Mouse (Mus musculus) kidney, adult 18-20 months (tissue): Measurements from ENCODE around the gene Peli3.
"Not testable (repeated sequence)": the region's sequence is repeated elsewhere in the genome, so short reads cannot be mapped to it uniquely, and the experiment has no call there.

Experiments
- DNase-seq: peaks from one replicate; pipeline ENCODE4 v3.0.0; 2021

Gene Peli3

GRCm38 (mm10) chr19:4942551-4943252, at the start of gene Peli3:
Peli3 (minus strand) TSS chr19:4943127.
- DNase-seq: peak; percentile 80

- no peak for DNase-seq
Measured at GRCm38 (mm10) chr19:4992371-4992770, 49.4 kb upstream of the Peli3 start.

- DNase-seq: no peak
Measured at GRCm38 (mm10) chr19:4990716-4991115, 47.8 kb upstream of the Peli3 start.

GRCm38 (mm10) chr19:4990256-4990625, 47.3 kb upstream of the Peli3 start, which contains the start of gene Npas4:
Npas4 (minus strand) TSS chr19:4990316.
- DNase-seq: no peak

- DNase-seq: no peak
Measured at GRCm38 (mm10) chr19:4989434-4990255, 46.7 kb upstream of the Peli3 start.

- peak; percentile 92 for DNase-seq
Measured at GRCm38 (mm10) chr19:4989013-4989412, 46.1 kb upstream of the Peli3 start.

- DNase-seq: peak; percentile 40
Measured at GRCm38 (mm10) chr19:4981767-4982166, 38.8 kb upstream of the Peli3 start.

- no peak for DNase-seq
Measured at GRCm38 (mm10) chr19:4968236-4968635, 25.3 kb upstream of the Peli3 start.

- peak; percentile 91 for DNase-seq
Measured at GRCm38 (mm10) chr19:4961928-4962601, 19.1 kb upstream of the Peli3 start, which contains the start of gene Mrpl11. Mrpl11 (plus strand) TSS chr19:4962147.

GRCm38 (mm10) chr19:4948641-4949040, 5.7 kb upstream of the Peli3 start:
- not testable (repeated sequence) for DNase-seq

GRCm38 (mm10) chr19:4945540-4945939, 2.6 kb upstream of the Peli3 start:
- DNase-seq: no peak

- DNase-seq: no peak
Measured at GRCm38 (mm10) chr19:4943253-4943588, 294 bp upstream of the Peli3 start.

- no peak for DNase-seq
Measured at GRCm38 (mm10) chr19:4937444-4938310, 5.2 kb downstream of the Peli3 start.

GRCm38 (mm10) chr19:4936896-4937295, 6.0 kb downstream of the Peli3 start:
- no peak for DNase-seq

GRCm38 (mm10) chr19:4928781-4929180, 14.1 kb downstream of the Peli3 start:
- no peak for DNase-seq

GRCm38 (mm10) chr19:4927904-4928531, 14.9 kb downstream of the Peli3 start, which contains the start of gene Dpp3:
Dpp3 (minus strand) TSS chr19:4928287.
- peak; percentile 99 for DNase-seq

GRCm38 (mm10) chr19:4925121-4925860, 17.6 kb downstream of the Peli3 start:
- no peak for DNase-seq

GRCm38 (mm10) chr19:4919652-4920051, 23.3 kb downstream of the Peli3 start:
- no peak for DNase-seq

- no peak for DNase-seq
Measured at GRCm38 (mm10) chr19:4916827-4917226, 26.1 kb downstream of the Peli3 start.

GRCm38 (mm10) chr19:4915924-4916603, 26.9 kb downstream of the Peli3 start:
- DNase-seq: no peak

- no peak for DNase-seq
Measured at GRCm38 (mm10) chr19:4909376-4909775, 33.6 kb downstream of the Peli3 start.
